Mouse (Mus musculus): Measurements from ENCODE around the gene Cxcl10.
"Not testable (repeated sequence)": the region's sequence is repeated elsewhere in the genome, so short reads cannot be mapped to it uniquely, and the experiment has no call there.

Gene Cxcl10

GRCm38 (mm10) chr5:92368392-92368791, 19.7 kb upstream of the Cxcl10 start:
- DNase-seq, result peak; percentile 51 to 67

- DNase-seq, result no peak
These were observed 17.9 kb upstream of the Cxcl10 start for GRCm38 (mm10) chr5:92366565-92366964.

GRCm38 (mm10) chr5:92365146-92365705, 16.5 kb upstream of the Cxcl10 start:
- DNase-seq, result peak; percentile 56 to 66

GRCm38 (mm10) chr5:92364011-92364410, 15.3 kb upstream of the Cxcl10 start:
- no peak for DNase-seq

- no peak for DNase-seq
These were observed 14.5 kb upstream of the Cxcl10 start for GRCm38 (mm10) chr5:92363179-92363578.

- DNase-seq, result peak; percentile 45 to 50
These were observed 10.2 kb upstream of the Cxcl10 start for GRCm38 (mm10) chr5:92358767-92359455.

- no peak for DNase-seq
These were observed 9.3 kb upstream of the Cxcl10 start for GRCm38 (mm10) chr5:92358033-92358432.

GRCm38 (mm10) chr5:92353517-92353916, 4.8 kb upstream of the Cxcl10 start:
- peak in 1 of 2 experiments; percentile 50 for DNase-seq

GRCm38 (mm10) chr5:92352716-92353115, 4.0 kb upstream of the Cxcl10 start:
- not testable (repeated sequence) for DNase-seq

GRCm38 (mm10) chr5:92349731-92350130, 1.0 kb upstream of the Cxcl10 start:
- DNase-seq, result no peak

GRCm38 (mm10) chr5:92345006-92345405, 3.7 kb downstream of the Cxcl10 start:
- DNase-seq, result no peak

- no peak for DNase-seq
These were observed 8.1 kb downstream of the Cxcl10 start for GRCm38 (mm10) chr5:92340606-92341005.

- DNase-seq, result no peak
These were observed 11.9 kb downstream of the Cxcl10 start for GRCm38 (mm10) chr5:92336743-92337142.

- DNase-seq, result peak; percentile 22 to 27
These were observed 16.3 kb downstream of the Cxcl10 start for GRCm38 (mm10) chr5:92332359-92332840.

GRCm38 (mm10) chr5:92331635-92332338, 16.9 kb downstream of the Cxcl10 start, which contains the start of gene Art3:
TSS of gene Art3 (plus strand) at chr5:92331827.
- DNase-seq, result no peak

GRCm38 (mm10) chr5:92331122-92331521, 17.6 kb downstream of the Cxcl10 start:
- DNase-seq, result no peak

- no peak for DNase-seq
These were observed 20.8 kb downstream of the Cxcl10 start, which contains the start of gene Cxcl9 for GRCm38 (mm10) chr5:92327929-92328328. TSS of gene Cxcl9 (minus strand) at chr5:92328079.

GRCm38 (mm10) chr5:92327367-92327766, 21.3 kb downstream of the Cxcl10 start:
- no peak for DNase-seq

GRCm38 (mm10) chr5:92323264-92323663, 25.4 kb downstream of the Cxcl10 start:
- DNase-seq, result peak; percentile 34

GRCm38 (mm10) chr5:92322612-92323011, 26.1 kb downstream of the Cxcl10 start:
- no peak for DNase-seq

- DNase-seq, result no peak
These were observed 26.9 kb downstream of the Cxcl10 start for GRCm38 (mm10) chr5:92321631-92322400.

- no peak for DNase-seq
These were observed 30.1 kb downstream of the Cxcl10 start for GRCm38 (mm10) chr5:92318596-92318995.

GRCm38 (mm10) chr5:92318119-92318518, 30.6 kb downstream of the Cxcl10 start:
- DNase-seq, result no peak
